Mouse (Mus musculus): Measurements from ENCODE around the gene Fut7.

GRCm38 (mm10) chr2:25463630-25464029 lies 40.6 kb downstream of the Fut7 start:
- no peak for TF ChIP-seq CTCF (conservative IDR thresholded peaks at IDR 0.05 in 1 of 2, IDR thresholded peaks at IDR 0.05 in 1 of 2; ENCODE audit: low read depth in 2 of 2, low read length in 2 of 2)
- TF ChIP-seq POLR2AphosphoS2 (IDR thresholded peaks at IDR 0.05; ENCODE audit: low read depth, low read length), result no peak
- no peak for TF ChIP-seq MEF2A (IDR thresholded peaks at IDR 0.05; ENCODE audit: borderline replicate concordance, low read depth, low read length)
- no peak for TF ChIP-seq EP300 (IDR thresholded peaks at IDR 0.05; ENCODE audit: low read length)
- no peak for TF ChIP-seq RAD21 (IDR thresholded peaks at IDR 0.05; ENCODE audit: low read depth, low read length)
- no peak for TF ChIP-seq CHD2 (IDR thresholded peaks at IDR 0.05; ENCODE audit: low read length)
- no peak for TF ChIP-seq ZC3H11A (IDR thresholded peaks at IDR 0.05; ENCODE audit: low read depth, low read length)
- no peak for TF ChIP-seq BHLHE40 (IDR thresholded peaks at IDR 0.05; ENCODE audit: low read depth, low read length)

All from CH12.LX (cell line).